Mouse (Mus musculus) kidney, adult 2 months (tissue): Measurements from ENCODE around the gene Acta1.

Experiments
- CTCF ChIP-seq: fragments of 200-500 bp; conservative IDR thresholded peaks from 2 replicates; pipeline ENCODE4 v1.5.1; 2011; ENCODE audit warnings: low read depth, mild to moderate bottlenecking, control low read depth, low read length, moderate library complexity, mixed read lengths; ENCODE audit not compliant: insufficient read depth, insufficient read length
- POLR2A ChIP-seq: fragments of 200-500 bp; IDR thresholded peaks from one replicate; pipeline ENCODE4 v1.6.1; 2011; ENCODE audit warnings: low read depth, low read length, control low read depth

GRCm38 (mm10) chr8:123844341-123844740 lies 50.2 kb downstream of the Acta1 start:
- no peak for TF ChIP-seq CTCF
- no peak for TF ChIP-seq POLR2A
